Mouse (Mus musculus) liver, adult (tissue): ENCODE data around the gene Kcnh4.

Source experiments
- GATA4 ChIP-seq: IDR thresholded peaks from 2 replicates; pipeline ENCODE4 v1.6.1; 2014; ENCODE audit warnings: mild to moderate bottlenecking, low read length; ENCODE audit not compliant: insufficient replicate concordance

The Kcnh4 gene

GRCm38 (mm10) chr11:100692164-100692616 lies 67.6 kb downstream of the Kcnh4 start, which contains the start of gene Zfp385c:
Zfp385c (minus strand) TSS chr11:100692455.
- TF ChIP-seq GATA4: no peak

GRCm38 (mm10) chr11:100690389-100690788 lies 69.4 kb downstream of the Kcnh4 start:
- TF ChIP-seq GATA4: no peak
